Mouse (Mus musculus): ENCODE data around the gene Zfp385a.

Zfp385a gene

GRCm38 (mm10) chr15:103363809-103364208 lies 23.9 kb upstream of the Zfp385a start:
- no peak for DNase-seq (ENCODE audit: low spot score)

DNA sequence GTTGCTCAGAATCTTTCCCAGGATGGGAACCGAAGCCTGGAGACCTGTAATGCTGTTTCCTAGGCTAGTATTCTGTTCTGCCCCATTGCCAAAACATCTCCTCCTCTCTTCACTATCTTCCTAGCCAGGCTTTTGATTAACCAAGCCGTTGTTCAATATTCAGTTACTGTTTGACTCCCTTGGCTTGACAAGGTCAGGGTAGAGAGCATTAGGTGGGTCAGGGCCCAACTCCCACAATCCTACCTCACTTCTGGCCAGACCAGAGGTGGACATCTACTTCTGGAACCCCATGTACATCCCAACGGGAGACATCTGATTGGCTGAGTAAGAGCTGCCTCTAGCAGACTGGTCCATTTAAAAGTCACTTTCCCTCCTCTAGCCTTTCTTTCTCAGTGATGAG lies 23.1 kb upstream of the Zfp385a start:
- DNase-seq (ENCODE audit: low spot score), result no peak

- no peak for DNase-seq (ENCODE audit: low spot score)
Observed at GRCm38 (mm10) chr15:103362333-103362732, 22.4 kb upstream of the Zfp385a start.

GRCm38 (mm10) chr15:103361269-103361668 lies 21.4 kb upstream of the Zfp385a start:
- no peak for DNase-seq (ENCODE audit: low spot score)

DNA sequence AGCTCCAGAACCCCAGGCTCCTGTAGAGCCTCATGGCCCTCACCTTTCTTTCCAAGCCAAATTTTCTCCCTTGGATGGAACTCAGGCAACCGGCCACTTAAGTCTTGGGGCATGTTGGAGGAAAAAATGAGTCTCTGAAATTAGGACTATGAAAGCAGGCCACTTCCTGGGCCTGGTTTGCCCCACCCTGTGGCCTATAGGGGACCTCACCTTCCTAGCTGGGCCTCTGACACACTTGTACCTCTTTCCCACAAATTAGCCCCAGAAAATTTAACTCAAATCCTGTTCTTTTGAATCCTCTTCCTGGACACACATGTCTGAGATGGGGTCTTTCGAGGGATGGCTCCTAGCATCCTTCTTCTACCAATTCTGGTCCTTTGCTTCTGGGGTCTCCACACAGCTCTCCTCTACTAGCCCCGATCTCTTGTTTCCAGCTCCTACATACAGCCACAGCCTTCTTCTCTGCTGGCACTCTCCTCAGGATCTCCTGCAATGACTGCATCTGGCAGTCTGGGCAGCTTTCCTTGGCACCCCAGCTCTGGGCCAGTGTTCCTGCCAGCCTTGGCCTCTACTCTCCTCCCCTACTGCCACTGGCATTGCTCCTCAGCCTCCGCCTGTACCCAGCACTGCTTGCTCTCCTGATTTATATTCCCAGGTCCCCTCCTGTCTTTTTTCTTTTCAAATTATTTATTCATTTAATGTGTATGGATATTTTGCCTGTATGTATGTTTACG lies 20.1 kb upstream of the Zfp385a start:
- no peak for DNase-seq (ENCODE audit: low spot score)

GRCm38 (mm10) chr15:103359122-103359510 lies 19.2 kb upstream of the Zfp385a start:
- DNase-seq (ENCODE audit: low spot score), result no peak

DNA sequence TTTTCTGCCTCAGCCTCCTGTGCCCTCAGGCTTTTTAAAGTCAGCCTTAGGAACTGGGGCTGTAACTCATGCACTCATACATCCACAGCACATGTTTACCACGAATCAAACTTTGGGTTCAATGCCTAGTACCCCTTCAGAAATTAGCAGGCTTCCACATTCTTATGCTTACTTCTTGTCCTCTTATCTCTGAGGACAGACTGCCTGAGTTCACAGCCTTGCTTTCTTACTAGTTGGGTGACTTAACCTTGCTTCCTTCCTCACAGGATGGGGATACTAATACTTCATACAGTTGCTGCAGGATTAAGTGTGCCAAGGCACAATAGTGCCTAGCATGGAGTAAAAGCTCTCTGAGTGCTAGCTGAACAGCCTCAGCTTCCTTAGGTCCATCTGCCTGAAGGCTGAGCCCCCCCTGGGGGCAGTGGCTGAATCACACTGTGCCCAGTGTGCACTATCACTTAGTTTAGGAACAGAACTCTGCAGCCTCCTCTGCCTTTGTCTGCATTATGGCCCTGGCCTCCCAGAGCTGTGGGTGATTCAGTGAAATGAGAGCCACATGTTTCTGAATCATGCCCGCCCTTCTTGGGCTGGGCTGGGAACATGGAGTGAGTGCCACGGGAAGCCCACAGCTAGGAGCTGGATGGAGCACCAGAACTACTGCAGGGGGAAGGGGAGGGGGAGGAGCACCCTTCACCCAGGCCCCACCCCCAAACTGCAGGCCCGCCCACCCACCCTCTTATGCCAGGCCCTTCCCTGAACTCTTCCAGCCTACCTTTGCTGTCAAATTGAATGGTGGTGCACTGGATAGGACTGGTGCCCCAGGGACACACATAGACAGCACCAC lies 18.6 kb upstream of the Zfp385a start:
- DNase-seq (ENCODE audit: low spot score), result no peak

- no peak for DNase-seq (ENCODE audit: low spot score)
Observed at GRCm38 (mm10) chr15:103357817-103358216, 17.9 kb upstream of the Zfp385a start.

GRCm38 (mm10) chr15:103356130-103356529 lies 16.2 kb upstream of the Zfp385a start:
- no peak for DNase-seq (ENCODE audit: low spot score)

- no peak for DNase-seq (ENCODE audit: low spot score)
Observed at GRCm38 (mm10) chr15:103355420-103355819, 15.5 kb upstream of the Zfp385a start.

- DNase-seq (ENCODE audit: low spot score), result no peak
Observed at GRCm38 (mm10) chr15:103354690-103355089, 14.8 kb upstream of the Zfp385a start.

GRCm38 (mm10) chr15:103353511-103354256 lies 13.8 kb upstream of the Zfp385a start:
- no peak for DNase-seq (ENCODE audit: low spot score)

- no peak for DNase-seq (ENCODE audit: low spot score)
Observed at GRCm38 (mm10) chr15:103352856-103353255, 13.0 kb upstream of the Zfp385a start.

DNA sequence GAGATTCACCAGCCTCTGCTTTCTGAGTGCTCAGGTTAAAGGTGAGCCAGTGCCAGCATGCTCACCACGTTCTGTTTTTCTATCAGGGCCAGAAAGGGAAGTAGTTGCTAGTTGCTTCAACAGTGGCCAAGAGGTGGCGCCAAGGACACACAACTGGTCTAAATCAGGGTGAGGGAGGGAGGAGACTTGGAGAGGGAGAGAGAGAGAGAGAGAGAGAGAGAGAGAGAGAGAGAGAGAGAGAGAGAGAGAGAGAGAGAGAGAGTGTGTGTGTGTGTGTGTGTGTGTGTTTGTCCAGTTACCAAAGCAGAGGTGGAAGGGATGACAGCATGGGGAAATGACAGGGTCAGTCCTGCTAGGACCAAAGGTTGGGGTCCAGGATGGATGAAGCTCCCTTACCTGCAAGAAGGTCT lies 7.4 kb upstream of the Zfp385a start:
- no peak for DNase-seq (ENCODE audit: low spot score)

- no peak for DNase-seq (ENCODE audit: low spot score)
Observed at GRCm38 (mm10) chr15:103345789-103346188, 5.9 kb upstream of the Zfp385a start.

- DNase-seq (ENCODE audit: low spot score), result no peak
Observed at GRCm38 (mm10) chr15:103343556-103343955, 3.7 kb upstream of the Zfp385a start.

DNA sequence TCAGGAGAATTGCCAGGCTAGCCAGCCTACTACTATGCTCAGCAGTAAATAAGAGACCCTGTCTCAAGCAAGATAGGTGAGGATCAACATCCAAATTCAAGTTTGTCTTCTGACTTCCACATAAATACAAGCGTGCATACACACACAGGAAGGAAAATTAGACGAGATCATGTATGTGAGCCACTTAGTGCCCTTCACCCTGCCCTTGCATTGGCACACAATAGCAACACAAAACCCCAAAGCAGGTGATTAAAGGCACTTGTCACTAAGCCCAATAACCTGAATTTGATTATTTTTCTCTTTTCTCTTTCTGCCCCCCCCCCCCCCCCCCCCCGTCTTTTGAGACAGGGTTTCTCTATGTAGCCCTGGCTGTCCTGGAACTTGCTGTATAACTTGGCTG lies 3.1 kb upstream of the Zfp385a start:
- DNase-seq (ENCODE audit: low spot score), result no peak

DNA sequence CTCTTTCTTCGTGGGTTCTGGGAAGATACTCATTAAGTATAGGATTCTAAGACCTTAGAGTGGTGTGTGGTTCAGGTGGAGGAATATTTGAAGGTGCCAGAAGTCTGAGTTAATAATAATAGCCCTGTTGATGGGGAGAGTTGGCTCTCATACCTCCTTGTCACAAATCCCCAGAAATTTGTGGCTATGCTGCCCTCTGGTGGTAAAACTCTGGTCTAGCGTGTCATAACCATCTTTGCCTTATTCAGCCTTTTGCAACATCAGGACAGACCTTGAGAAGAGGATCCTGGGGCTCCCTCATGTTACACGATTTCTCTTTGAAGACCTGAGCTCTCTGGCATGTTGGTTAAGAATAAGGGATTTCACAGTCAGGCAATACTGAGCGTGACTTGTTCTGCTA lies 2.5 kb upstream of the Zfp385a start:
- peak; percentile 56 for DNase-seq (ENCODE audit: low spot score)

- DNase-seq (ENCODE audit: low spot score), result no peak
Observed at GRCm38 (mm10) chr15:103341547-103341946, 1.7 kb upstream of the Zfp385a start.

GRCm38 (mm10) chr15:103340786-103341185 lies 893 bp upstream of the Zfp385a start:
- no peak for DNase-seq (ENCODE audit: low spot score)

DNA sequence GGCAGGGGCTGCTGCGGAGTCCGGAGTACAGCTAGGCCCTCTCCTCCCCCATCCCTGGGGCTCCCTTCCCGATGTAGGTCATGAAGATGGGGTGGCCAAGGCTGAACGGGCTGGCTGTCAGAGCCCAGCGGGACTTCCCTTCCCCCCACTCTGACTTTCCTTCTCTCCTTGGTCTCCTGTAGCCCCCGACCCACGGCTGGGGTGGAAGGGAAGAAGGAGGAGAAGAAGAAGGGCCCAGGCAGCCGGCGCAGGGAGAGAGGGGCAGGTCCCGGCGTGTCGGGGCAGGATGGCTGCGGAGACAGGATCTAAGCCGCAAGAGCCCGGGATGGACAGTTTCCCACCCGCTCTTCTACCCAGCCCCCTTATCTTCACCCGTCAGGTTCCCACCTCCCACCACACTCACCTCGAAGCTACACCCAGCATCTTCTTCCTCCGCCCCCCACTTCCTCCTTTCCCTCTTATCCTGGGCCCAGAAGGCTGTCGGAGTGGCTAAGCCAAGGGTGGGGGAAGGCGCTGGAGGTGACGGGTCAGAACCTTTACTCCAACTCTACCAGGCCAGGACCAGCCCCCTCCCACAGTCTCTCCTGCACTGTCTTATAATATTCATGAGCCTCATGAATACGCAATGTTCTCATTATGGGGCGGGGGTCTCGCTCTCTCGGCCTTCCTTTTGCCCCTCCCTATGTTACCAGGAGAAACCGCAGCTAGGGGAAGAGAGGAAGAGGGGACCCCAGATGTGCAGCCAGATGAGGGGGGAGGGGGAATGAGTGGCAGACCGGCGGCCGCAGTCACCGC lies 530 bp downstream of the Zfp385a start:
- no peak for DNase-seq (ENCODE audit: low spot score)

DNA sequence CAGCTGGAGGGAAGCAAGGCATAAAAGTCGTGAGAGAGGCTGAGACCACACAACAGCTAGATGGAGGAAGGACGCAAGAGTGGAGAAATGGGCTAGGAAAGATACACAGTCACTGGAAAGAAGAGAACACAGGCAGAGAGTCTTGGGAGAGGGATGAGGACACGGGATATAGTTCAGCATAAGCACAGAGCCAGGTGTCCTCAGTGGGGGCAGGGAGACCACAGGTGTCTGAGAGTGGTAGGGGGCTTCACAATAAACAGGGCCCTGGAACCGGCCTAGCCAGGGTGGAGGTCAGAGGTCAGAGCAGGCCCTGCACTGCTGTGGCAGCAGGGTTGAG lies 1.1 kb downstream of the Zfp385a start:
- DNase-seq (ENCODE audit: low spot score), result no peak
